Mouse (Mus musculus) A20 (cell line): ENCODE data around the gene Ssx2ip.

Source experiments
- DNase-seq: peaks from one replicate; pipeline ENCODE4 v3.0.0-alpha.2; 2011; ENCODE audit warnings: low read depth, low spot score

Ssx2ip gene

GRCm38 (mm10) chr3:146404311-146405201 lies at the start of gene Ssx2ip:
TSS of gene Ssx2ip (plus strand) at chr3:146404642.
- peak; percentile 96 for DNase-seq

- DNase-seq, result no peak
Observed at GRCm38 (mm10) chr3:146355146-146355545, 49.3 kb upstream of the Ssx2ip start.

- no peak for DNase-seq
Observed at GRCm38 (mm10) chr3:146365471-146365870, 39.0 kb upstream of the Ssx2ip start.

GRCm38 (mm10) chr3:146367058-146367457 lies 37.4 kb upstream of the Ssx2ip start:
- DNase-seq, result no peak

DNA sequence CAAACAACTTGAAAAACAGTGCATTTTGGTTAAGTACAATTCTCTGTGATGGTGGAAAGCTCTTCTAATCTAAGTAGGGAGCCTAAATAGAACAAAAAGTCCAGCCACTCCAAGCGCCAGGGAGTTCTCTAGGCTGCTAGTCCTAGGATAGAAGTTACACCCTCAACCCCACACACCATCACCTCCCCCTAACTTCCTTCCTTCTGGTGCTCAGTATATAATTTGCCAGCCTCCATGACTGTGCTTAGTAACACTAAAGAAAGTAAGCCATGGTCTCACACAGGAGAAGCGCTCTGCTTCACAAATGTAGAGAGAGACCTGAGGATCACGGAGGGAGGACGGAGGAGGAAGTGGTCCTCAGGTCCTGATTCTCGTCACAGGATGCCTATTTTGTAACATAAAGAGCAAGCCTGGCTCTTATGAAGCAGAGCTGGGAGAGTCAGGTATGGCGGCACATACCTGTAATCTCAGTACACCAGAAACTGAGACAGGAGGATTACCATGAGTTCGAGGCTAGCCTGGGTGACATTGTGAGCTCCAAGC lies 33.8 kb upstream of the Ssx2ip start:
- DNase-seq, result no peak

GRCm38 (mm10) chr3:146371201-146371600 lies 33.2 kb upstream of the Ssx2ip start:
- no peak for DNase-seq

- DNase-seq, result no peak
Observed at GRCm38 (mm10) chr3:146374596-146375175, 29.8 kb upstream of the Ssx2ip start.

DNA sequence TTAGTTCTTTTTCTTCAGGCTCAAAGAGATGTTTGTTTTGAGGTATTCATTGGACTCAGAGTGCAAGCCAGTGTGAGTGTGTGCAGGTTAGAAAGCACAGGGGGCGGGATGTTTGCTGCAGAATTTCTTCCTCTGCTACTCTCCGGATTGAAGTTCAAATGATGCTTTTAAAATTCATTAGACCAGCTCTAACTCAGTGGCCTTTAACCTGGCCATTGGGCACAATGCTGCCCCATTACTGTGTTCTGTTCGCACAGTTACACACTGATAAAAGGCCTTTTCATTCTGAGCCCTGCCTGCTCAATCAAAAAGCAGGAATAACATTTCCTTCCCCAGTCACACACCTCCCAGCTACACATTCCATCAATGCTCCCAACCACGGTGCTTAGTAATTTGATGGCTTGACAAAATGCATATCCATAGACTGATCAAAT lies 29.2 kb upstream of the Ssx2ip start:
- DNase-seq, result no peak

DNA sequence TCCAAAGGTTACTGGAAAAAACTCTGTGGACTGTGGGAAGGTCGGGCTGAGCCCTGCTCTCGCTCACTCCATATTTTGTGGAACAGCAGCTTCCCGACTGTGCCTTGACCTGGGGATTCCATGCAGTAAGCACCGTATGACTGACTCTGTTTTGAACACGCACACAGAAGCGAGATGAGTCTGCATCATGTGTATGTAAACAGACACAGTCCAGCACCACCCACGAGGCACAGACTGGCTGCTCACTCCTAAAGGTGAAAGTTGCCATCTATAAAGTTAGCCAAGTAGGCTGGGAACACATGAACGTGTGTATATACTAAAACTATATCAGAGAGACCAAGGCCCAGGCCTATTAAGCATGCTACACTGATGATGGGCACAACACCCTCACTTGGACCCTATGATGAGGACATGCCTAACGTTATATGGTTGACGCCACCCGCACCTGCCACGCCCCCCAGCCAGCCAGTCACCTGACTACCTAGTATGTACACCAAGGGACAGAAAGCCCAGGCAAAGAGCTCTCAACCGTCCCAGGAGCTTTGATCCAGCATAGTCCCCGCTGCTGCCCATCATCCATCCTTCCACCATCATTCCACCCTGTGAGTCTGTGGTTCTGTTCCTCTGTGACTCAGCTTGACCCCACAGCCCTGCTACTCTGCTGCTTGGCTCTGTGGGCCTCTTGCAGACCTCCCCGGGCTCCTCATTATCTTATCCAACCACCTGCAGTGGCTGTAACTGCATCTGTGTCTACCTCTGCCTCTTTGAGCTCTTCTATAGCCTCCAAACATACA lies 27.9 kb upstream of the Ssx2ip start:
- DNase-seq, result no peak

GRCm38 (mm10) chr3:146377216-146377615 lies 27.2 kb upstream of the Ssx2ip start:
- DNase-seq, result no peak

- DNase-seq, result no peak
Observed at GRCm38 (mm10) chr3:146378753-146379152, 25.7 kb upstream of the Ssx2ip start.

DNA sequence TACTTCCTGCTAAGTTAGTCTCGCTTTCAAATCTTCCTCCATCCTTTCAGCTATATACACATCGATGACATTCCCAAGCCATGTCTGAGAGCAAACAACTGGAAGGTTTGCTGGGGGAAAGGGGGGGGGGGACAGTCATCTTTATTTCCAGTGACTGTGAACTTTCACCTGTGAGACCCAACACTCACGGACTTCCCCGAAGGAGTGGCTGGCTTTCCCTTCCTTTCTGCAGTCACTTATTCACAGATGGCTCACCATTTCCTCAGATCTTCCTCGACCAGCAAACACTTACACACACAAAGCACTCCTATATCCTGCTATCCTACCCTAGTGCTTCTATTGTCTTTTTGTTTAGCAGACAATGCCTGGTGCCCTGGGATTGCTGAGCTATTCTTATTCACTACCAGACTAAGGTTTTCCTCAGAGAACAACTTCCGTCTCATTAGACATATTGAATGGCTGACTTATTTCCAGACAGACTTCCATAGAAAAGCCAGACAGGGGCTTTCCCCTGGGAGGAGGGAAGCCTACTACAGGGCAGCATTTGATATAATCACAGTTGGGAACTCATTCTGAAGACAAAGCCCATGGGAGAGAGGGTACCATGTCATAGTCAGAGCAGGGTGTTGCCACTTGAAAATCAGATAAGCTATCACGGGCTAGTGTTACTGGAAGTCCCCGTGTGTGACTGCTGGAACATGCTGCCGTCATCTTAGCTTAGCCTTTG lies 24.5 kb upstream of the Ssx2ip start:
- DNase-seq, result no peak

DNA sequence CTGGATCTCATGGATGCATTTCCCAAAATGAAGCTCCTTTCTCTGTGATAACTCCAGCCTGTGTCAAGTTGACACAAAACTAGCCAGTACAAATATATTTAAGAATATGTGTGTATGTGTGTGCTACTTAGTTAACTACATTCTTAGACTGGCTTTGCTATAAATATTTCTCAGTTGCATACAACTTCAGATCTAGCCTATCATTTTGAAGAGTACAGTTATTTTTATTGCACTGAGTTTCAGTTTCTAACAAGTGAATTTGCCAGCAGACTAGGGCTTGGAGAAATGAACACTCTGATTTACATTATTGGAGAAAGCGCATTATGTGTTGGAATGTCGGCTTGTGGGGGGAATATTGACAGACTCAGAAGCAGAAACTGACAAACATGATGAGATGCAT lies 23.6 kb upstream of the Ssx2ip start:
- DNase-seq, result no peak

DNA sequence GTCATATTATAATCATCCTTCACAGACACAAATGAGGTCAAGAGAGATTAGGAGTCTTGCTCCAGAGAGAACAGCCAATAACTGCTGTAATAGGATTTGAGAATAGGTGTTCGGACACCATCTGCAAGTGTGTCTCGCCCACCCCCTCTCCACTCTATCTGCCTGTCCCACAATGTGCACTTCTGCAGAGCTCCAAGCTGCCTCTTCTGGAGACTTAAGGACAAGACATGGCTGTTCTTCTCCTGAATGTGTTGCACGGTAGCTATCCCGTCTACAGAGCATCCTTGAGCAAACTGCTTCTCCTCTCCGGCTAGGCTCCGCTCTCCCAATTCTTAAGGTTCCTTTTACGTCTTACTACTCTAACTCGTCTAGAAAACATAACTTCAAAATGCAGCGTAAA lies 23.0 kb upstream of the Ssx2ip start:
- no peak for DNase-seq

DNA sequence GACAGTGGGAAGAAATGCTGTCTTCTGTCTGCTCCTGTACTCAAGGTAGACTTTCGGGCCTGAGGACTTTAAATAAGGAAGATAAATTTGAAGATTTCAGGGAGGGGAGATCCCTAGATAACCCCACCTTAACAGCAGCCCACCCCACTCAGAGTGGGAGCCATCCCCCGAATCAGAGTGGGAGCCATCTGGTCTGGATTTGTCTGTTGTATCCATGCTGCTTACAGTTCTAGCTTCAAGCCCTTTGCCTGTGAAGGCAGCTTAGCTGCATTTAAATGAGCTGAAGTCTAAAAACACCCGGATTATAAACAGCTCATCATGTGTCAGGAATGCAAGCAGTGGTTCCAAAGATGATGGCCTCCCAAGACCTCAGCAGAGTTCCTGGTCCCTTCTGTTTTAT lies 17.6 kb upstream of the Ssx2ip start:
- DNase-seq, result no peak

GRCm38 (mm10) chr3:146392656-146393321 lies 11.7 kb upstream of the Ssx2ip start:
- no peak for DNase-seq

- DNase-seq, result no peak
Observed at GRCm38 (mm10) chr3:146393641-146394100, 10.8 kb upstream of the Ssx2ip start.

DNA sequence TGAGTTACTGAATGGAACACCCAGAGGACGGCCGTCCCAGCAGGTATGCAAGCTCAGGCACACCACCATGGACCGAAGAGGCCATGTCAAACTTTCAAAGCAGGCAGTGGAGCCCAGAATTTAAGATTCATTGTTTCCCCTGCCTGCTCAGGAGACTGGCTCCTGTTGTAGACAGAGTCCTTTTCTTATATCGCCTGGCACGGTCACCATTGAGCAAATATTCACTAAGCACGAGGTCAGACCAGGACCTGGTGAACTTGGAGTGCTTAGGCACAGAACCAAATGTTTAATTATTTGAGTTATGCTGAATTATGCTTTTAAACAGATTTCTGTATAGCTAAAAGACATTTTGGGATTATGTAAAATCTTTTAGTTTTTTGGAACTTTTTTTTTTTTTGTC lies 8.2 kb upstream of the Ssx2ip start:
- no peak for DNase-seq

DNA sequence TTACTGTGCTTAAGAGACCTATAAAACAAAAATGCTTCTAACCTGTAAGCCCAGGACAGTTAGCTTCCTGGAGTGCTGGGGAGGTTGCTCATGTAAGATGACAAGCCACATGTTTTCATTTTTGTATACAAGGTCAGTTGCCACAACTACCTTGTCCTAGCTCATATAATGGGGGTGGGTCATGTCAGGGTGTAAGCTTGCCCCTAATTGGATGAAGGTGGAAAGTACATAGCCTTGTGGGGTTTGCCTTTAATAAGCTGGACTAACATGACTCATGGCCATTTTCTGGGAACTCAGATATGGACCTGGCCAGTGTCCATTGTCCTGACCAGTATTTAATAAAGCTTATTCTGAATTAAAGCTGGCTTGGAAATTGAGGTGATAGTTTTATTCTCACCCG lies 7.5 kb upstream of the Ssx2ip start:
- DNase-seq, result no peak

DNA sequence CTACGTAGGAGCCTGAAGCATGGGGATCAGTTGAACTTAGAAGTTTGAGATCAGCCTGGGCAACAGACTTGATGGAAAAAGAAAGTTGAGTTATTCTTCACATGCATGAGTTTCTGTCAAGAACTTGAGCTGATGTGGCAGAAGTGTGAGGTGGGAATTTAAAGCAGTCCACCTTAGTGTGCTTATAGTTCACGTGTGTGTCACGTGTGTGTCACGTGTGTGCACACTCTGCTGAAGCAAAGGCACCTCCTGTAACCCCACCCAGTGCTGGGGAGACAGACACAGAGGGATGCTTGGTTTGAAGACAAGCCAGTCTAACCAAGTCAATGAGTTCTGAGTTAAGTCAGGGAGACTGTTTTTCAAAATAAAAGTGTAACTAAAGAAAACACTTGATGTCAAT lies 6.6 kb upstream of the Ssx2ip start:
- DNase-seq, result no peak

- DNase-seq, result no peak
Observed at GRCm38 (mm10) chr3:146399203-146399602, 5.2 kb upstream of the Ssx2ip start.
